Mouse (Mus musculus): ENCODE results near the gene Slc1a4. TPM values are rescaled to one million over a fixed set of nuclear protein-coding genes. Genes with fewer than 3 reads are reported as not detected.
A peak's percentile ranks its signal among the peaks of the same experiment; 100 is the strongest.

The Slc1a4 gene
- polyA plus RNA-seq, 1 experiment from 2014 or later, result 8.1 TPM

DNA sequence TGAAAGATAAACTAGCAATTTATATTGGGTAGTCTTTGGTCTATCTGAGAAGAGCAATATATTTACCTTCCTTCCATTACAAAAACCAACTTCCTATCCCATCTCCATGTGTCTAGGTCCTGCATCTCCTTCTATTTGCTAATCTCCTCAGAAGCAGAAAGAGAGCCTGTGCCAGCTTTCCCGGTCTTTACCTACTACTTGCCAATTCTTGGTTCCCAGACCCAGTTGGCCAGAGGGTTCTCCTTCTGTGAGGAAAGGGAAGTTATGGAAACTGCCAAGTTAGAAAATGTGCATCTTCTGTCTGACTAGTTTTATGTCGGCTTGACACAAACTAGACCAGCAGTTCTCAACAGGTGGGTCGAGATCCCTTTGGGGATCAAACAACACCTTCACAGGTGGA, 8.5 kb downstream of the Slc1a4 start:
- ATAC-seq (ENCODE audit: extremely low read depth, insufficient number of reproducible peaks, low FRiP score, low TSS enrichment), result no peak

GRCm38 (mm10) chr11:20322366-20322765, 10.1 kb downstream of the Slc1a4 start:
- H3K27me3 ChIP-seq (replicated peaks), result peaks cover 14% of the 10 kb centered on the region
- no peaks in the 10 kb centered on the region for H3K9me3 ChIP-seq
- no peak overlapping the region for H3K9ac ChIP-seq
- WGBS, result 78% methylated on average over 3 of the region's 3 CpGs
- H3K4me3 ChIP-seq, result no peak overlapping the region
- no peak for ATAC-seq (ENCODE audit: extremely low read depth, insufficient number of reproducible peaks, low FRiP score, low TSS enrichment)
- H3K4me1 ChIP-seq, result peaks cover 39% of the 10 kb centered on the region
- peak overlapping the region; percentile 31; the same call in 1 of the 2 replicates for H3K4me2 ChIP-seq
- no peak overlapping the region for H3K27ac ChIP-seq (replicated peaks)
- H3K36me3 ChIP-seq, result no peaks in the 10 kb centered on the region

More for the DNA sequence above, 8.5 kb downstream of the Slc1a4 start:
- peaks cover 24% of the 10 kb centered on the region for H3K27me3 ChIP-seq (replicated peaks)
- H3K4me3 ChIP-seq, result no peak overlapping the region
- no peaks in the 10 kb centered on the region for H3K9me3 ChIP-seq
- peak overlapping the region; percentile 25 for H3K4me2 ChIP-seq
- H3K4me1 ChIP-seq, result peaks cover 26% of the 10 kb centered on the region
- H3K9ac ChIP-seq, result no peak overlapping the region
- no peak overlapping the region; the same call in 1 of the 2 replicates for H3K27ac ChIP-seq (replicated peaks)
- WGBS, result 89% methylated on average over 3 of the region's 3 CpGs
- no peaks in the 10 kb centered on the region for H3K36me3 ChIP-seq

DNA sequence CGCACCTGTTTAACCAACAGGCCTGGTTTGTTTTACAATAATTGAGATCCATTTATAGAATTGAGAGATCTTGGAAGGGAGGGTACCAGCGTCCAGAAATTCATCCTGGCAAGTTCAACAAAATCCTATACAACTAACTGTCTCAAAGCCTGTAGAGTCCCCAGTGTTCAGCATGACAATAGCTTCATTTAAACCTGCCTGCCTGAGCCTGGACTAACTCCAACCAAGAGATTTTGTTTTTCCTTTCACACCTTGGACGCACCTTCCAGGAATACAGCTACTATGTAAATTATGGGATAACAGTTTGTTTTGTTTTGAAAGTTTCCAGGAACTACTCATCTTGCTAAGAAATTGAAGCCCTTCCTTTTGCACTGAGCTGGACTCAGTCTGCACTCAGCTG, 11.9 kb downstream of the Slc1a4 start:
- Histone ChIP-seq H3K27ac (replicated peaks) (no peak overlapping the region), H3K9me3 (no peaks in the 10 kb centered on the region), H3K36me3 (no peaks in the 10 kb centered on the region; the same call in 1 of the 2 replicates), H3K27me3 (replicated peaks) (peaks cover 14% of the 10 kb centered on the region), H3K4me1 (peaks cover 22% of the 10 kb centered on the region), H3K4me2 (no peak overlapping the region), H3K9ac (no peak overlapping the region), H3K4me3 (no peak overlapping the region)
- ATAC-seq (ENCODE audit: extremely low read depth, insufficient number of reproducible peaks, low FRiP score, low TSS enrichment), result no peak
- 86% methylated on average over 3 of the region's 3 CpGs for WGBS

DNA sequence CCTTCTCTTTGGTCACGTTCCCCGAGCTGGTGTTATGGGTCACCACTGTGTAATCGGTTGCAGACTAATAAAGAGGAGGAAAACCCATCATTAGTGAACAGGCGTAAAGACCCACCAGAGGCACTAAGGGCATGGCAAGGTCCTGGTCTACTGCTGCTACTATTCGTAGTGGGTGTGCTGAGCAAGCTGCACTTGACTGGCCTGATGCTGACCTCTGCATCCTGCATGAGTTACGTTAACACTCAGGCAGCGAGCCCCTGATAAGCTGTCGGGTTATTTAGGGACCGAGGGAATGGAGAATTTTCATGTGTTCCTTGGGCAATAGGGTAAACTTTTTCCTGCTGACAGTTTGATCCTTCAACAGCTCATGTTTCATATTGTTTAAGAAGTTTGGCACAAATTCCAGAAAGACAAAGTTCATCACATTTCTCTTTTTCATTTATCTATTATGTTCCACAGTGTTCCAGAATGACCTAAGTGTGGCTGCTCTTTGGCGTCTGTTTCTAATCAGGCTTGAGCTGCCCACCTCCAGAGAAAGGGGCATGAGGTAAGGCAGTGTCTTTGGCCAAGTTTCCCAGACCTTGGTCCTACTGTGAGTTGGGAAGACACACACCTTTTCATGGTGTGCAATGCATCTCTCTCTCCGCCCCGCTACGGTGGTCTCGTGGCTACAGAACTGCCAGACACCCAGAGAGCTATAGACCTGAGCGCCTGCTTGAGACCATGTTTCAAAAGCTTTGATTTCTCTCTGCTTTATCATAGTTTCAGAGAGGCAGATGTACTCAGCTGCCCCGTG, 13.7 kb downstream of the Slc1a4 start:
- H3K4me1 ChIP-seq, result peaks cover 22% of the 10 kb centered on the region
- peaks cover 11% of the 10 kb centered on the region for H3K27me3 ChIP-seq (replicated peaks)
- H3K9me3 ChIP-seq, result no peaks in the 10 kb centered on the region
- no peaks in the 10 kb centered on the region; the same call in 1 of the 2 replicates for H3K36me3 ChIP-seq
- 43% methylated on average over 16 of the region's 16 CpGs for WGBS
- H3K4me2 ChIP-seq, result 0 out of 2 replicates have a peak overlapping the region, but pooled peaks have one; percentile 18
- H3K9ac ChIP-seq, result no peak overlapping the region
- ATAC-seq (ENCODE audit: extremely low read depth, insufficient number of reproducible peaks, low FRiP score, low TSS enrichment), result no peak
- H3K4me3 ChIP-seq, result no peak overlapping the region
- no peak overlapping the region for H3K27ac ChIP-seq (replicated peaks)

DNA sequence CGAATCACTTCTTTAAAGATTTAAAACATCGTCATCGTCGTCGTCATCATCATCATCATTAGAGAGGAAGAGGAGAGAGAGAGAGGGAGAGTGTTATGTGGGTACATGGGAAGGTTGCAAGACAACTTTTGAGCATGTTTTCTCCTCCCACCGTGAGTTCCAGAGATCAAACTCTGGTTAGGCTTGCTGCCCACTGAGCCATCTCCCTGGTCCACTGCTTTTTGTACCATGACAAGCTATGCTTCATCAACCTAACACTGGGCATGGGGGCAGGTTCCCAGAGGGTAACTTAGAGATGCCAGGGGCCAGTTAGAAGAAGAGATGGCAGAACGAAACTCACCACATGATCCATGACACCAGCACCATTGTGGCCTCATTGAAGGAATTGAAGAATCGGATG, 18.9 kb downstream of the Slc1a4 start:
- ATAC-seq (ENCODE audit: extremely low read depth, insufficient number of reproducible peaks, low FRiP score, low TSS enrichment), result no peak
- H3K4me3 ChIP-seq, result no peak overlapping the region
- 90% methylated on average over 8 of the region's 8 CpGs for WGBS

DNA sequence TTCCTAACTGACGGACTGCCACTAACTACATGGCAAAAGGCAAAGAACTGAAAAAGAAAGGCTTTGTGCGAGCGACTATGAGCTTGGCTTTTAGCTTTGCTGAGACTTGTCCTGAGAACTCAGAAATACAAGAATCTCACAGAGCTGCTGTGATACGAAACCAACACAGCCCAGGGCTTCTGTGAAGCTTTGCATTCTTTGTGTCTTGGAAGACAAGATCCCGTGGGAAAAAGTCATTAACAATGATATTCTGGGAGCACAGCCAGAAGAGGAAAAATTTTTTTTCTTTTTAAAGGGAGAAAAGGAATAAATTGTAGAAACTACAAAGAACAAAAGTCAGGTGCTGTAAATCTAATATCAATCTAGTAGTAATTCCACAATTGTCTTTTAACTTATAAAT, 23.5 kb downstream of the Slc1a4 start:
- Histone ChIP-seq H3K9ac (no peak overlapping the region), H3K4me2 (no peak overlapping the region), H3K36me3 (peaks cover 53% of the 10 kb centered on the region), H3K4me1 (peaks cover 5% of the 10 kb centered on the region; the same call in 1 of the 2 replicates), H3K4me3 (no peak overlapping the region), H3K27me3 (replicated peaks) (no peaks in the 10 kb centered on the region), H3K9me3 (no peaks in the 10 kb centered on the region), H3K27ac (replicated peaks) (peak overlapping the region; percentile 57)
- WGBS, result 64% methylated on average over 5 of the region's 5 CpGs
- no peak for ATAC-seq (ENCODE audit: extremely low read depth, insufficient number of reproducible peaks, low FRiP score, low TSS enrichment)

More for the DNA sequence above, 18.9 kb downstream of the Slc1a4 start:
- no peak overlapping the region for H3K4me2 ChIP-seq
- H3K27ac ChIP-seq (replicated peaks), result no peak overlapping the region
- no peak overlapping the region for H3K9ac ChIP-seq
- H3K4me1 ChIP-seq, result peaks cover 8% of the 10 kb centered on the region
- no peaks in the 10 kb centered on the region for H3K27me3 ChIP-seq (replicated peaks)
- H3K9me3 ChIP-seq, result no peaks in the 10 kb centered on the region
- H3K36me3 ChIP-seq, result peaks cover 16% of the 10 kb centered on the region

DNA sequence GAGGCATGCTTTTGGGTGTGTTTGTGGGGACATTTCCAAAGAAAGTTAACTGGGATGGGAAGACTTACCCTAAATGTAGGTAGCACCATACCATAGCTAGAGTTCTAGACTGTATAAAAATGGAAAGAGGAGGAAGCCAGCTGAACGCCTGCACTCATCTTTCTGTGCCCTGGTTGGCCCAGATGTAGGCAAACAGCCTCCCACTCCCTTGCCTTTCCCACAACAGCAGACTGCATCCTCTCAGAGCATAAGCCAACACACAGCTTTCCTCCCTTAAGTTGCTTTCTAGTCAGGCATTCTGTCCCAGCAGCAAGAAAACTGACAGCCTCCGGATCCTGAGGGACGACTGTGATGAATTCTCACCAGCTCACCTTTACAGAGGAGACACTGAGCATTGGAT, 25.1 kb downstream of the Slc1a4 start:
- Histone ChIP-seq H3K27me3 (replicated peaks) (no peaks in the 10 kb centered on the region), H3K27ac (replicated peaks) (no peak overlapping the region), H3K4me3 (no peak overlapping the region), H3K4me1 (peaks cover 5% of the 10 kb centered on the region; the same call in 1 of the 2 replicates), H3K9ac (no peak overlapping the region), H3K36me3 (peaks cover 57% of the 10 kb centered on the region), H3K9me3 (no peaks in the 10 kb centered on the region), H3K4me2 (no peak overlapping the region)
- WGBS, result 85% methylated on average over 3 of the region's 3 CpGs
- ATAC-seq (ENCODE audit: extremely low read depth, insufficient number of reproducible peaks, low FRiP score, low TSS enrichment), result no peak

DNA sequence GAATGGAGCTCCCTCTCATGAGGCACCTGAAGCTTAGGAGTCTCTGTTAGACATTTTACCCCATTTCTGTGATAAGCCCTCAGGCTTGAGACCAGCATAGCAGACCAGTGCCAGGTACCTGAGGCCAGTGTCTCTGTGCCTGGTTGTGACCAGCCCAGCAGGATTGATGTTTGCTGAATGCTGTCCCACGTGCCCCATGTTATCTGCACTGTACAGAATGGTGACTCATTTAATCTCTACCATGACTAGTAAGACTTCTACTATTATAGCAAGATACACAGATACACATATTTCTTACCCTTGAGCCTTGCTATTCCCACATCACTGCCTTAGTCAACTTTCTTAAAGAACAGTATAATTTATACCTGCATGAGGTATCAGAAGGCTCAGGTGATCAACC, 26.9 kb downstream of the Slc1a4 start:
- Histone ChIP-seq H3K4me1 (peaks cover 5% of the 10 kb centered on the region; the same call in 1 of the 2 replicates), H3K36me3 (peaks cover 50% of the 10 kb centered on the region), H3K4me3 (no peak overlapping the region), H3K9ac (no peak overlapping the region), H3K27ac (replicated peaks) (no peak overlapping the region), H3K27me3 (replicated peaks) (no peaks in the 10 kb centered on the region), H3K9me3 (no peaks in the 10 kb centered on the region), H3K4me2 (no peak overlapping the region)
- 38% methylated on average over 1 of the region's 1 CpGs for WGBS
- peak; percentile 49; the same call in 1 of the 2 replicates for ATAC-seq (ENCODE audit: extremely low read depth, insufficient number of reproducible peaks, low FRiP score, low TSS enrichment)

- H3K4me1 ChIP-seq, result peaks cover 15% of the 10 kb centered on the region
- H3K27me3 ChIP-seq (replicated peaks), result no peaks in the 10 kb centered on the region
- peaks cover 50% of the 10 kb centered on the region for H3K36me3 ChIP-seq
- 72% methylated on average over 6 of the region's 6 CpGs for WGBS
- H3K9ac ChIP-seq, result no peak overlapping the region
- no peak for ATAC-seq (ENCODE audit: extremely low read depth, insufficient number of reproducible peaks, low FRiP score, low TSS enrichment)
- no peak overlapping the region for H3K27ac ChIP-seq (replicated peaks)
- H3K9me3 ChIP-seq, result no peaks in the 10 kb centered on the region
- H3K4me3 ChIP-seq, result no peak overlapping the region
- no peak overlapping the region for H3K4me2 ChIP-seq
Measured at GRCm38 (mm10) chr11:20304341-20304740, 28.2 kb downstream of the Slc1a4 start.

DNA sequence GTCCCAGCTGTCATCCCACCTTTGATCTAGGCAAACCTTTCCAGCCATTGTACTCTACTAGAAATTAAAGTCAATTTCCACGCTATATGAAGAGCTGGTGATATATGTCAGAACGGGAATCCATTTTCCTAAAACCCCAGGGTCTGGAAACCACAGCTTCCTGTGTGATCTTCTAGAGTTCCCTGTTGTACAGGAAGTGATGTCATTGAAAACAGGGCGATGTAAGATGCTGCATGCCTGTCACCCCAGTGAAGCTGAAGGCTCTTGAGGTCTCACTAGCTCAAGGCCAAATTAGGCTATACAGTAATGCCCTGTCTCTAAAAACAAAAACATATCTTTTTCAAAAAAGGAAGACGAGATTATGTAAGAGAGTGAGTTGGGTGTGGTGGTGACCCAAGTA, 31.2 kb downstream of the Slc1a4 start:
- H3K27ac ChIP-seq (replicated peaks), result no peak overlapping the region
- no peak overlapping the region for H3K4me2 ChIP-seq
- ATAC-seq (ENCODE audit: extremely low read depth, insufficient number of reproducible peaks, low FRiP score, low TSS enrichment), result no peak
- H3K4me3 ChIP-seq, result no peak overlapping the region
- H3K9me3 ChIP-seq, result no peaks in the 10 kb centered on the region
- H3K9ac ChIP-seq, result no peak overlapping the region
- no peaks in the 10 kb centered on the region for H3K27me3 ChIP-seq (replicated peaks)
- peaks cover 32% of the 10 kb centered on the region for H3K36me3 ChIP-seq
- WGBS, result 83% methylated on average over 4 of the region's 4 CpGs
- peaks cover 13% of the 10 kb centered on the region for H3K4me1 ChIP-seq

DNA sequence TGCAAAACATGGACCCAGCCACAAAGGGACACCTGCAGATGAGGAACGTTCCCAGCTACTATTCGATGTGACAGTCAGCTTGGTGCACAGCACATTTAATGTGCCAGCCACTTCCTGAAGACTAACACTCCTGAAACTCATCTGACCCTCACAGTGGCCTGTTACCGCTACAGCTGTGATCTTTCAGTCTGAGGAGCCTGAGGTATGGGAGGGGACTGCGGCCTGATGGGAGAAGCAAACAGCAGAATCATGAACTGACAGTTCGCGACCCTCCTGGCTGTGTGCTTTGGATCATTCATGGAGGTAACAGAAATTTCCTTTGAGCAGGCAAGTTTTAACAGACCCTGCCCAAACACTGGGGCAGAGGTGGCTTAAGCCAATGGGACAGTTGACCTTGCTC, 31.7 kb downstream of the Slc1a4 start:
- no peak for ATAC-seq (ENCODE audit: extremely low read depth, insufficient number of reproducible peaks, low FRiP score, low TSS enrichment)
- WGBS, result 79% methylated on average over 6 of the region's 6 CpGs

GRCm38 (mm10) chr11:20299900-20300299, 32.6 kb downstream of the Slc1a4 start:
- ATAC-seq (ENCODE audit: extremely low read depth, insufficient number of reproducible peaks, low FRiP score, low TSS enrichment), result no peak
- Histone ChIP-seq H3K27me3 (replicated peaks) (no peaks in the 10 kb centered on the region), H3K9ac (no peak overlapping the region), H3K4me1 (peaks cover 10% of the 10 kb centered on the region), H3K9me3 (no peaks in the 10 kb centered on the region), H3K4me3 (no peak overlapping the region), H3K36me3 (peaks cover 22% of the 10 kb centered on the region), H3K4me2 (no peak overlapping the region), H3K27ac (replicated peaks) (no peak overlapping the region)
- WGBS, result 56% methylated on average over 6 of the region's 6 CpGs

More for the DNA sequence above, 31.7 kb downstream of the Slc1a4 start:
- H3K4me1 ChIP-seq, result peaks cover 10% of the 10 kb centered on the region
- no peak overlapping the region for H3K4me2 ChIP-seq
- no peak overlapping the region for H3K9ac ChIP-seq
- no peaks in the 10 kb centered on the region for H3K9me3 ChIP-seq
- H3K27ac ChIP-seq (replicated peaks), result no peak overlapping the region
- H3K4me3 ChIP-seq, result no peak overlapping the region
- peaks cover 27% of the 10 kb centered on the region for H3K36me3 ChIP-seq
- no peaks in the 10 kb centered on the region for H3K27me3 ChIP-seq (replicated peaks)

Data from heart, embryonic 13.5 days (tissue).